Mouse (Mus musculus) ovary, adult 10 weeks (tissue): Measurements from ENCODE around the gene Pabpc5. TPM values are rescaled to one million over a fixed set of nuclear protein-coding genes. Genes with fewer than 3 reads are reported as not detected.

Source experiments
- polyA plus RNA-seq: library from polyadenylated mRNA; stranded (reverse); fragments of 350-450 nt; fragmentation: Illumina TruSeq; extraction: RNeasy Lipid Tissue Mini Kit (QIAGEN cat#74804); gene quantifications from one replicate; pipeline ENCODE4 v1.2.3, GENCODE M21; 2014

Pabpc5 gene
- polyA plus RNA-seq: 0.77 TPM

GRCm38 (mm10) chrX:119927081-119927571 is at the start of gene Pabpc5:
Pabpc5 (plus strand) TSS chrX:119927196.

